Mouse (Mus musculus) monocyte, adult 59 days (primary cell): ENCODE results near the gene Smok2a. TPM values are rescaled to one million over a fixed set of nuclear protein-coding genes. Genes with fewer than 3 reads are reported as not detected.

Source experiments
- total RNA-seq, 2 experiments: library from RNA; stranded (reverse); gene quantifications; one replicate each; pipeline ENCODE4 v1.2.4; 2023

Smok2a gene
- total RNA-seq = not detected

DNA sequence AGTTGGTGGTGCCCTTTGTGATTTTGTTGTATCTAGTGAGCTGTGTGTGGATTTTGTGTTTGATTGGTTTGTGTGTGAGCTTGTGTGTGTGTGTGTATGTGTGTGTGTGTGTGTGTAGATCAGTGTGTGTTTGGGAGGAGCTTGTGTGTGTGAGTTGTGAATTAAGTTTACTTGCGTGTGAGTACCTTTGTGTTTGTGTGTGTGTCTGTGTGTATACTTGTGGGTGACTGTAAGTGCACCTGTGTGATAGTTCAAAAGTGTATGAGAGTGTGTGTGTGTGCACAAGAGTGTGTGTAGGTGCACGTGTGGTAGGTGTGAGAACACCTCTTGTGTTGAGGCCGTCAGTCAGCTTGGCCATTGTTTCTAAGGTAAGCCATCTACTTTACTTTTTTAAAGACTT, at the start of gene Smok2a:
TSS of gene Smok2a (plus strand) at position 301 of the 400 bp plus-strand sequence.

DNA sequence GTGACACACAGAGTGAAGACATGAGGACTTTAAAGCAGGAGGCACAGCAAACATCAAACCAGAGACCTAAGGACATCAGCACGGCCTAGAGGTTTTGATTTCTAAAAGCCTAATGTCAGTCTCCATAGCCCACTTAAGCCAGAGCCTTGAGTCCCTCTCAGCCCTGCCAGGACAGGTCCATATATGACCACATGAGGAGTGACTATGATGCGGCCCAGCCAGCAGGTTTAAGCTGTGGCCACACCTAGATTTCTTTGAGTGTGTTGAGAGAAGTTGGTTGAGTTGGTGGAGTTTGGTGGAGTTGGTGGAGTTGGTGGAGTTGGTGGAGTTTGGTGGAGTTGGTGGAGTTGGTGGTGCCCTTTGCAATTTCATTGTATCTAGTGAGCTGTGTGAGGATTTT, 9.0 kb downstream of the Smok2a start, which contains the start of gene Smok2b:
TSS of gene Smok2b (plus strand) at position 301 of the 400 bp plus-strand sequence.

Other genes with a start within 250 kb of the Smok2a start
- gene Wtap, start 227.0 kb upstream of the Smok2a start, total RNA-seq = 10 to 100 TPM; 93.7 to 96.9 TPM
- 100 to 1,000 TPM; 142 to 150 TPM for gene Sod2, start 214.3 kb upstream of the Smok2a start, total RNA-seq
- 10 to 100 TPM in 1 of 2 experiments, 1 to 10 TPM in 1; 9.9 to 11.6 TPM for gene Gpr31b, start 168.9 kb upstream of the Smok2a start, total RNA-seq
- gene Tcp10b, start 160.1 kb upstream of the Smok2a start, total RNA-seq = not detected
- gene Unc93a, start 89.4 kb upstream of the Smok2a start, total RNA-seq = under 1 TPM in 1 of 2 experiments, not detected in 1; 0.33 TPM
- not detected for gene Smok2b, start 9.1 kb downstream of the Smok2a start, total RNA-seq
- gene Tcp10c, start 133.4 kb downstream of the Smok2a start, total RNA-seq = not detected